Mouse (Mus musculus) left cerebral cortex, postnatal 25 days (tissue): ENCODE measurements around the gene Paqr9. TPM values are rescaled to one million over a fixed set of nuclear protein-coding genes. Genes with fewer than 3 reads are reported as not detected.

Experiments used
- DNase-seq, 2 experiments: peaks; one replicate each; pipeline ENCODE4 v3.0.0; 2022; ENCODE audit warnings: low spot score in 2 of 2, mixed read lengths in 1 of 2
- intact Hi-C: fragments of 180-260 bp; cut with DNase I; formaldehyde crosslinking; loops from one replicate; pipeline ENCODE4 v1.15.1; 2025
- total RNA-seq, 2 experiments: library from RNA; stranded (reverse); gene quantifications; 2 replicates each; pipeline ENCODE4 v1.2.3; 2021

Paqr9 gene
- total RNA-seq, 2 experiments from 2014 or later = 39.1 to 40.7 TPM

DNA sequence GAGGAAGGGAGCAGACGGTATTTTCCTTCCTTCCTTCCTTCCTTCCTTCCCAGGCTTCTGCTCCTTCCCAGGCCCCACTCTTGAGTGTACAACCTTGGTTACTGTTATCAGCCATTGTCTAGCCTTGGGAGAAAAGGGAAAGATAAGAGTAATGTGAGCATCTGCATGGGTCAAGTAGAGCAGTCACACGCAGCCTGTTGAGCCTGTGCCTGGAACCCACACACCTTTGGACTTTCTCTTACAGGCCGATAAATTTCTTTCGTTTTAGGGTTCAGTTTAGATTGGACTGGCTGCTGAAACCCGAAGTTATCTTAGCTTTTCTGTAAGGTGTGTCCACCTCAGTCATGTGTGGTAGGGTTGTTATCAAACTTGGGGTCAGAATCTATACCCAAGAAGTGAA is 10.5 kb downstream of the Paqr9 start:
- no peak for DNase-seq
- intact Hi-C loops = no loop called here

DNA sequence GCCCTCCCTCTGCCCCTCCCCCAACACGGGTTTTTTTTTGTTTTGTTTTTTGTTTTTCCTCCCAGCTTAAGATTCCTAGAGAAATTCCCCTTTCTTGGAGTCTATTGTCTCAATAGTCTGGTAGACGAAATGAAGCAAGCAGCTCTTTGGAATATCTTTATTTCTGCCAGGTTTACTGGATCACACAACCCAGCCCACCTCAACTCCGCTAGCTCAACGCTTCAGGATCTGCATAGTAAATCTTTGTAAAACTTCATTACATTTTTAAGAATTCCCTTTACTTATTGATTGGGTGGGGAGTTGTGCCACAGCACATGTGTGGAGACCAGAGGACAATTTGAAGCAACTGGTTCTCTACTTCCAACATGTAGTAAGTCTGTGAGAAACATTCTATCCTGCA is 11.1 kb downstream of the Paqr9 start:
- intact Hi-C loops = no loop called here
- DNase-seq = no peak

DNA sequence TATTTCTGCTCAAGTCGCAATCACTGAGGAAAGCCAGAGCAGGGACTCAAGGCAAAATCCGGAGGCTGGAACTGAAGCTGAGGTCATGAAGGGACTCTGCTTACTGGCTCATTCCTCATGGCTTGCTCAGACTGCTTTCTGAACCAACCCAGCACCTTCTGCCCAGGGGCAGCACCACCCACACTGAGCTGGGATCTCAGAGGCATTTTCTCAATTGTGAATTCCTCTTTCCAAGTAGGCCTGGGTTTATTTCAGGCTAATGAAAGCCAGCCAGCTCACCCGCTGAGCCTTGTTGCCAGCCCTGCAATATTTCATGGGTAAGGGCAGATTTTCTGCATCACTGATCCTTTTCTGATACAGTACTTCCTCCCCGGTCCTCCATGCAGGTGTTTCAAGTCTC is 12.0 kb downstream of the Paqr9 start:
- intact Hi-C loops = no loop called here

DNA sequence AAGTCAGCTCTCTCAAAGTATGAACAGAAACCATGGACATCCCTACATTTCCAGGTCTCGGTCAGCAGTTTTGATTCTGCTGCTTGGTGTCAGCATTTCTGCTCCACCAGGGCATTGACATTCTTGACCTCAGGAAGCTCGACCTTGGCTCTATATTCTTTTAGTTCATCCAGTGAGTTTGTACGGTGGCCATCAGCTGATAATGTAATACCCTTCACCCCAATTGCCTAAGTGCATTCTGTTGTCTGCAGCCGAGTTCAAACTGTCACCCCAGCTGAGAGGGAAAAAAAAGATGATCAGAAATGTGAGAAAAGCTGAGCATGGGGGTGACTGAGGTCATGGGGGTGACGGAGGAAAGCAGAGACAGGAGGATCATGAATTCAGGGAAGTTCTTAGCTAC is 13.1 kb downstream of the Paqr9 start:
- intact Hi-C loops = no loop called here
- DNase-seq = no peak

More for the DNA sequence above, 12.0 kb downstream of the Paqr9 start:
- no peak for DNase-seq

DNA sequence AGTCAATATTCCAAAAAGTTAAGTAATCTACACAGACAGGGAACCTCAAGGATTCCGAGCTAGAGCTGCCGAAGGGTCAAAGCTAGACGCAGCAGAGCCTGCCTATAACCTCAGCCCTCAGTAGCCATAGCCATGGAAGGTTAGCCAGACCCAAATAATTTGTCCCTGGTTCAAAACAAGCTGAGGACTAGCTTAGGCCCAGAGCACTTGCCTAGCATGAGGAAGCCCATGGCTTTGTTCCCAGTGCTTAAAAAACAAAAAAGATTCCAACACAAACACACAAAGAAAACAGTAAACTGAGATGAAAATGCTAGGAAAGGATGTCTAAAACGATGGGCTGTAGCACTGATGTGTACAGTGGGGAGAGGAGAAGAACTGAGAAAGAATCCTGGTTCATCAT is 14.7 kb downstream of the Paqr9 start:
- DNase-seq = no peak
- intact Hi-C loops = no loop called here

DNA sequence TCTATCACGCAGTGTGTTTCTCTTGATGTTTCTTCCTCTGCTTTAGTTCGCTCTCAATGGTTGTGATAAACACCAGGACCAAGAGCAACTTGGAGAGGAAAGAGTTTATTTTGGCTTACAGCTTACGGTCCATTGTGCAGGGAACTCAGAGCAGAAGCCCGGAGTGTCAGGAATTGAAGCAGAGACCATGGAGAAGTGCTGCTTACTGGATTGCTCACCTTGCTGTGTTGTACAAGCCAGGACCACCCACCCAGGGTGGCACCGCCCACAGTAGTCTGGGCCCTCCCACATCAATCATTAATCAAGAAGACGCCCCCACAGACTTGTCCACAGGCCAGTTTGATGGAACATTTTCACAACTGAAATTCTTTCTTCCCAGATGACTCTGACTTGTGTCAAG is 18.0 kb downstream of the Paqr9 start:
- intact Hi-C loops = no loop called here

DNA sequence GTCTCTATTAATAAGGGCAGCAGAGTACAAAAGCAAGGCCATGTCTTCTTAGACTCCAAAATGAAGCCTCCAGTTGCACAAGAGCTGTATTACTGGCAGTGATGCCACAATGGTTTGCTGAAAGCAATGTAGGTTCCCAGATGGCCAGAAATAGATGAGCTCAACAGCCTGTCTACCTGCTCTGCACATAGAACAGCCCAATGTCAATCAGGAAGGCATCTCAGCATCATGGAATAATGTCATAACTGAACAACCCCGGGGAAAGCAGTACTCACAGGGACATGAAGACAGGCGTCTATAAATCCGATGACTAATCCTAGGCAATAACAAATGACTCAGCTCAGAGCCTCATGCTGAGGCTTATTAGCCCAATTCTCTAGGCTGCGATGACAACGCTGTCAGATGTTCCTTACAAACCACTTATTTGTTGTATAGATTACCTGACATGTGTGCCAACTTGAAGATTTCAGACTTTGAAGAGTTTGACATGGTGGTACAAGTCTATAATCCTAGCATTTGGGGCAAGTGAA is 19.0 kb downstream of the Paqr9 start:
- DNase-seq = no peak
- intact Hi-C loops = no loop called here

More for the DNA sequence above, 18.0 kb downstream of the Paqr9 start:
- no peak for DNase-seq

DNA sequence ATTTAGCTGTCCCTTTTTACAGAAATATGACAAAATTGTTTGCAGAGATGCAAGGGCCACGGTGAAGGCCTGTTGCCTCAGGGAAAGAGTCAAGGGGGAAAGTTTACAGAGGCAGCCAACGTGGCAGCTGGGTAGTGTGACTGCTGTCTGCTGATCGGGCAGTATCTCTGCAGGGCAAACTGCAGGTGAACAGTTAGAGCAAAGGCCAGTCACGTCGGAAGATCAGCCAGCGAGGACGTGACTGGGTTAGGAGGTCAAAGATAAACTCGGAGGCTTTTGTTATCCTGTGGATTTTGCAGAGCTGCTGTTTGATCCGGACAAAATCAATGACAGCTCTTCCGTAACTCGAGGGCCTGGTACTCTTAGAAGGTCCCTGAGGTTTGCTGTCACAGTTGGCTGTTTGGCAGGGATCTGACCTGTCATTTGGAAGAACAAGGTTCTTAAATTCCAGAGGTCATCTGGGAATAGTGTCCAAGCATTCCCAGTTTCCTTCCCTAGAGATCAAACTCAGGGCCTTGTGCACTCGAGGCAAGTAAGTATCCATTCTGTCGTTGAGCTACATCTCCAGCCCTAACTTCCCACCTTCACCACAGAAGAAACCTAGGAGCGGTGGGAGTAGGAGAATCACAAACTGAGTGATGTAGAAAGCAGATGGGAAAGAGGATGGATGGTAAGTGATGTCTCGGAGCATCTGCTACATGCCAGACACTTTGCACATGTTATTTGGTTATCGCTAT is 21.7 kb downstream of the Paqr9 start:
- intact Hi-C loops = no loop called here
- peak in 1 of 2 experiments; percentile 46 for DNase-seq

DNA sequence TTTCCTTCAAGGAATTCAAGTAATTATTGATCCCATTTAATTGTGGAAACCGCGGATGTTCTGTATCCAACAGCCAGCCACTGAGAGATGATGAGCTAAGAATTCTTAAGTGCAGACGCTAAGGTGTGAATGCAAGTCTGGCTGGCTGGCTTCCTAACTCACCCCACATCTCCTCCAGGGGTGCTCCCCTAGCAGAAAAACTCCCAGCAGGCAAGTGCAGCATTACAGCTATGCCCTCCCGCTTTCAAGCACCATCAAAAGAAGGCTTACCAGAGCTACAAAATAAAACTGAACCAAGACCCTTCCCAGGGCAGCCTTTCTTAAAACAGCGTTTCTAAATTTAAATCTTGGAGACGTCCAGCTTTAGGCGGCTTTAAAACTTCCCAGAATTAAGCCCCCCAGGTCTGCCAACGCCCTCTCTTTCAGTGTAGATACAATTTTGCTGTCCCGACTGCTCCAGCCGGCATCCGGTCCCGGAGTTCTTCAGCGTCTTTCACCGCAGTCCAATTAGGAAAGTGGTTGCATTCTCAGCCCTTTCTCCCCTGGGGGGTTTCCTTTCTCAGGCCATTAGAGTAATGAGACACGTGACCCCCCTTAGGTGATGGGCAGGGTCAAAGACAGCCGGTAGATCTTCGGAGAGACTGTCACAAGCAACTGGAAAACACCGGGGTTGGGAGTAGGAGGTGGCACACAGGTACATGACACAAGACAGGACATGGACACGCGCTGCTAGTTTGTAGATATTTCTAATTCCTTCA is 22.5 kb downstream of the Paqr9 start:
- intact Hi-C loops = no loop called here
- DNase-seq = peak; percentile 24 to 64

DNA sequence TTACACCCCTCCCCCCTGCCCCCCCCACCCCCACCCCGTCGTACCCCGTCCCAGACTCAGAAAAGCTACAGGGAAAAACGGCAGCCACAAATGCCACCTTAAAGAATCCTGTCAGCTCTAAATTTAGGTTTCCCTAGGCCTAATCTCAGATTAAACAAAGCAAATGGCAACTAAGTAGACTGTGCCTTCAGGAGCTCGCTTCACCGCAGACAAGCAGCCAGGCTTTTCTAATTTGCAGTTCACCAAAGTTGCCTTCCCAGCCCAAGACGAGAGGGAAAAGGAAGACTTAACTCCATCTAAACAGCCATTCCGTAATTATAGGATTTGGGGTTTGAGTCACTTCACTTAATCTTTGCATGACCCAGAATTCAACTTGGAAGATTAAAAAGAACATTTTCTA is 23.1 kb downstream of the Paqr9 start:
- DNase-seq = no peak
- intact Hi-C loops = no loop called here

DNA sequence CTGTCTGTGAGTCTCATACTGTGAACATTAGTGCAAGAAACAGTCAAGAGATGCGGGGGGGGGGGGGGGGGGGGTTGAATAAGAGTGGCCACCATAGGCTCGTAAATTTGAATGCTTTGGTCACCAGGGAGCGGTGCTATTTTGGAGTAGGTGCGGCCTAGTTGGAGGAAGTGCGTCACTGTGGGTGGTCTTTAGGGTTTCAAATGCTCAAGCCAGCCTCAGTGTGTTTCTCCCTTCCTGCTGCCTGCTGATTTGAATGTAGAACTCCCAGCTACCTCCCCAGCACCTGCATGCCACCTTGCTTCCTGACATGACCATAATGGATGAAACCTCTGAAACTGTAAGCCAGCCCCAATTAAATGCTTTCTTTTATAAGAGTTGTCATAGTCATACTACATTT is 26.6 kb downstream of the Paqr9 start:
- intact Hi-C loops = no loop called here
- DNase-seq = no peak

DNA sequence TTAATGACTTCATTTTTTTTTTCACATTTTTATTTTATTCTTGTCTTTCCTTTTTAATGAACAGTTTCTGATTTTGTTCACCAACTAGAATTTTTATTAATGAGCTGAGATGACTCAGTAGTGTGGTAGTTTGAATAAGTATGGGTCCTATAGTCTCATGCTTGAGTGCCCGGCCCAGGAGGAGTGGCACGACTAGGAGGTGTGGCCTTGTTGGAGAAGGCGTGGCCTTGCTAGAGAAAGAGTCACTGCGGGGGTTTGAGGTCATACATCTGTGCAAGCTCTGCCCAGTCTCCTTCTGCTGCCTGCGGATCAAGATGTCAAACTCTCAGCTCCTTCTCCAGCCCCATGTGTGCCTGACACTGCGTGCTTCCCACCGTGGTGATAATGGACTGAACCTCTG is 28.6 kb downstream of the Paqr9 start:
- intact Hi-C loops = no loop called here
- no peak for DNase-seq

DNA sequence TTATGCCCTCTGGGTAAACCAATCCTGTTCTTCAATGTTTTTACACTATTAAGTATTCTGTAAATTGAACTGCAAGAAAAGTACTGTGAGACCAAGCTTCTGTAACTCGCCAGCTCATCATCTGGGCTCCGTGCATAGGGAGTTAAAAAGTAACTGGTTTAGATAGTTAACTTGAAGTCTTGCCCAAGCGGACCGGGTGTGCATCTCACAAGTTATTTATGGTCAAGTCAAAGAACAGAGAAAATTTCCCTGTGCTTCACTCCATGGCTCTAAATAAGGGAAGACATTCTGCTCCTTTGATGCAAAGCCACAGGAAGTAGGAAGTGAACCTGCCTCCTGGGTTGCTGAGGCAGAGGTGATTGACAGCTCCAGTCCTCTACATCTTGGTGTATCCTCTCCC is 34.8 kb downstream of the Paqr9 start:
- DNase-seq = no peak
- intact Hi-C loops = no loop called here

DNA sequence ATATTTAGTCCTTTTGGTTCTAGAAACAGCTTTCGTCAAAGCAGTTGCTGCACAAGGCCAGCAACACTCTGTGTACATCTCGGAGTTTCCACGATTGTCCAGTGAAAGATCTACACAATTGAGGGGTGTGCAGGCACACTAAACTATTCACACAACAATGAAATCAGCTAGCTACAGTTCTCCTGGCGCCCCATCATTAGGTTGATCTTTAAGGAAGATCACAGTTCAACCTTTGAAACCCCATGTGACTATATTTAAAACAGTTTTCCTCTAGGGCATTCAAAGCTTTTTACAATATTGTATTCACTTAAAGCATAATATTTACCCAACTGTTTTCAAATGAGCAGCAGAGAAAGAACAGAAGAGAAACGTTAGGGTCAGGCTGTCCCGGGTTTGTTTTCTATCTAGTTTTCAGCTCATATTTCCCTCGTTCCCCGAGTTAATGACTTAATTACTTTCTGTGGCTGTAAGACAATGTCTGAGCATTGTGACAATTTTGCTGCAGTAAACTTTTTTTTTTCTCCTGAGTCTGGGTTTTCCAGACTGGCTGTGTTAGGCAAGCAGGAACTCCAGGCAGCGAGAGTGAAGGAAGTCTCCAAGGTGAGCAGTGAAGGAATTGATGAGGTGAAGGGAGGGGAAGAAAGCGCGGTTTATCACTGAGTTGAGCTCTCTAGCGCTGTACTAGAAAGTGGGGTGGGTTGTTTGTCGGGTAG is 38.2 kb downstream of the Paqr9 start:
- DNase-seq = no peak

DNA sequence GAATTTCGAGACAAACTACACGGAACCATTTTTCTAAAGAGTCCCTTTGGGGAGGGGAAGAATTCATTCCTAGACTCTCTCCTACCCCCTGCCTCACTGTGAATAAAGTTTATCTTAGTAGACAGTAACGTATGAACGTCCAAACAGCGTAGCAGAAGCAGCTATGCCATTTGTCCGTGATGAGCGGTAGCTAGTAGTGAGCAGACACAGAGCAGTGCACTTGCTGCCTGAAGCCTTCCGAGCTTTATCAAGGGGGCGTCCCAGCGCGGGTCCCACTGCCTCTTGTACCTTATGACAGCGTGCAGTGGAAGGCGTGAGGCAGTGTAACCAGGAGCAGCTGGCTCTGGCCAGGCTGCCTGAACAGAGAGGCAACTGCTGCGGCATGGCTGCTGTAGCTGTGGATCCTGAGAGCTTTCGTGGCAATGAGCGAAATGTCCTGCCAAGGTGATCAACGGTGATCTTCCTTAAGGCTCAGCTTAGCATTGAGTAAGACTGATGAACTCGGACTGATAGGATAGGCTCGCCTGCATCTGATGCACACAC is 38.8 kb downstream of the Paqr9 start:
- intact Hi-C loops = no loop called here
- no peak for DNase-seq

More for the DNA sequence above, 38.2 kb downstream of the Paqr9 start:
- intact Hi-C loops = no loop called here

DNA sequence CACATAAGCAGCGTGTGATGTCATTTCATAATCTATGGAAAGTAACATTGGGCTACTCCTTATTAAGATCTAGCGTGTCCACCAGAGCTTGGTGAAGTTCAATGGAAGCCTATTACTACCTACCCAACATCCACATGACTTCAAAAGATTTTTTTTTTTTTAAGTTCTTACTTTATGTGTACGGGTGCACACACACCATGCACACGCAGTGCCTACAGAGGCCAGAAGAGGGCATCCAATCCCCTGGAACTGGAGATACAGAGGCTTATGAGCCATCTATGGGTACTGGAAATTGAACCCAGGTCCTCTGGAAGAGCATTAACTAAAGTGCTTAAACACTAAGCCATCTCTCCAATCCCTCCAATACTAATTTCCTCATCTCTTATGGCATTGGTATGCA is 39.9 kb downstream of the Paqr9 start:
- intact Hi-C loops = no loop called here
- DNase-seq = no peak

DNA sequence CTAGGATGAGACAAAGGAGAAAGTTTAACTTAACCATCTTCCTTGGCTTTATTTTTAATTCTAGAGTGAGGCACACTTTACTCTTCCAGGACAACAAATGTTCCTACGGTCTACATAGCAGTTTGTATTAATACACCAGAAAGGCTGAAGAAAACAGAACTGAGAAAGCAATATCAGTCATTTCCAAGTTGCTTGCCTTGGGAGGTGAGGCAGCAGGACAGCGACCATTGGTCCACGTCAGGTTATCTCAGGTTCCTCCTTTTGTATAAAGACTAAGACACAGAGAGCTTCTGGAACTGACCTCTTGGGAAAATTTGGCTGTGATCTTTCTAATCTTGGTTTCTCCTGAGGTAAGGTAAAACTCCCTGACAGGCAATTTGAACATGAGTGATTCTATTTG is 43.4 kb downstream of the Paqr9 start:
- no peak for DNase-seq
- intact Hi-C loops = no loop called here

DNA sequence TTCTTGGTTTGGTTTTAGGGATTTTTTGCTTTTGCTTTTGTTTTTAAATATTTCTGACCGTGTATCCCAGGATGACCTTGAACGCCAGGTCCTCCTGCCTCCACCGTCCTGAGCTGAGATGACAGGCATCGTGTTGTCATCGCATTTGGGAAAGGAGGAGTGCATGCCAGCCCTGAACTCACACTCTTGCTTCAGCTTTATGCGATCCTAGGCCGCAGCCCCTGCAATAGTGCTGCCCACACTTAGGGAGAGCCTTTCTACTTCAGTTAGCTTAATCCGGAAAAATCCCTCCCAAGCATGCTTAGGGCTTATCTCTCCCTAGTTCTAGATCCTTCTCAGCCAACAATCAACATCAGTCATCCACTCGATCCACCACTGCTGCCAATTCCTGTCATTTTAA is 43.9 kb downstream of the Paqr9 start:
- intact Hi-C loops = no loop called here
- no peak for DNase-seq

DNA sequence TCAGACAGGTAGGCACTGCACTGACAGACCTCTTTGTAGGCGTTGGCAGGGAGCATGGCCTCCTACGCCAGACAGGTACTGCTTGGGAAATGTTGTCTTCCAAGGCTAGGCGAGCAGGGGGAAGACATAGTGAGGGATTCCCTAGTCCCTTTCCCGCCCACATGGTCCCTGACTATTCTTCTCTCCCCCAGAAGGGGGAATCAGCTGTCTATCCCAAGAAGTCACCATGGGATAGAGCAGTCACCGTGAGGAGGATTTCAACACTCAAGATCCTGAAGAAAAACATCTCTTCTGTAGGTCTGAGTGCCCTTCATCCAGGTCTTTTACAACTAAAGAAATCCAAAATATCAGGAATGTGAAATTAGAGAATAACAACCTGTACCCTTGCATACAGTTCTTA is 47.7 kb downstream of the Paqr9 start:
- no peak for DNase-seq
- intact Hi-C loops = no loop called here

DNA sequence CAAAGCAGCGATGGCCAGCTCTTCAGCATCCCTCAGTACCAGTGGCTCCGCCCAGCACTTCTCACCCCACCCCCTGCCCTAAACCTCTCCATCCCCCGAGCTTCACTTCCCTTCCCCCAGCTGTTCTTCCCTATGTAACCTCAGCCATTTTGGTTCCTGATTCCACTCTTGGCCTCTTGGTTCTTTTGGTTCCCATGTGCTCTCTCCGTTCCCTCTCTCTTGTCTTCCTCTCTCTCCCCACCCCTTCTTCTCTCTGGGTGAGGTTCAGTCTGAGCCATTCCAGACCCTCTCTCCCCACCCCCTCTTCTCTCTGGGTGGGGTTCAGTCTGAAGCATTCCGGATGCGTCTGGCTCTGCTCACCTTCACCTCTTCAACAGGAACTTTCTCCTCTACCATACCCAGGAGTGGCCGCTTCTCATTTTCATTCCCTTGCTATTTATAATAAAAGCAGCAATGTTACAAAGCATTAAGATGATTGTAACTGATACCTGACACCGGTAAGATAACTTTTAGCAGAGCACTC is 52.9 kb downstream of the Paqr9 start:
- intact Hi-C loops = loop anchor here (5.0 kb wide), 1 partner anchor 75 kb away; no protein-coding TSS in a partner anchor
- DNase-seq = no peak
